Mouse (Mus musculus) gonadal fat pad, adult 2 months (tissue): ENCODE measurements around the gene Cntnap2. TPM values are rescaled to one million over a fixed set of nuclear protein-coding genes. Genes with fewer than 3 reads are reported as not detected.

Experiments
- DNase-seq: peaks from one replicate; pipeline ENCODE4 v3.0.0-alpha.2; 2012; ENCODE audit warnings: low read depth
- polyA plus RNA-seq: library from polyadenylated mRNA; depleted of rRNA; stranded (reverse); fragments of >200 nt; gene quantifications from 2 replicates; pipeline ENCODE4 v1.2.3, GENCODE M21; 2012

The Cntnap2 gene
- polyA plus RNA-seq, 1 experiment: 0.74 TPM

DNA sequence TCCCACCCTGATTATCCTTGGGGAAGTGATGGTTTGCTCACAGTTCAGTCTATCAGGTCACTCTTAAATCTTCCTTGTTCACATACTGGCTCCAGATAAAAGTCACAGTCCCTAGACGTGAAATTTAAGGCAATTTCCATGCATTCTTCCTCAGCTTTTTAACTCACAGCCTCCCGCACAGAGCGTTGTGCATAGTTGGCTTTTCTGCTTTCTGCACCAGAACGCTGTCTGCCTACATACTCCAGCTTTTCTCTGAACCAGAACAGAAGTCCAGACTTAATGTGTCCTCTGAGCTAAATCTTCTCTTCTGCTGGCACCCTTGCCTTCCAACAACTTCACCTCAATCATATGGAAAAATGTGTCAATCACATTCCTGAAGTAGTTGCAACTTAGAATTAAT is 1616.5 kb downstream of the Cntnap2 start:
- no peak for DNase-seq

DNA sequence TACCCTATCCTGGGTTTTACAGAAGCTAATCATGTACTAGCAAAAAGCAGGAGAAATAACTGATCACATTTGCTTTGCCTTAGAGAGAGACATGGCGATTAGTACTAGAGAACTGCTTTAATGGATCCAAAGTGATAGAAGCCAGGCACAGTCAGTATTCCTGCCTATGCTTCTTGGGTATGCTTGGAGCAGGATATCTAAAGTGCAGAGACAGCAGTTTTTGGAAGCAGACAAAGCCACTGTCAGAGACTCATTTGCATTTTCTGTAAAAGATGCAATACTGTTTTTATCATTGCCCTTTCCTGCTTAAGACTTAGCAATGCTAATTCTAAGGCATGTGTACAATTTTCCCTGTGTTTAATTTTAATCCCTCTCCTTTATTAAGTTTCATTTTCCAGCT is 1637.0 kb downstream of the Cntnap2 start:
- DNase-seq: no peak

DNA sequence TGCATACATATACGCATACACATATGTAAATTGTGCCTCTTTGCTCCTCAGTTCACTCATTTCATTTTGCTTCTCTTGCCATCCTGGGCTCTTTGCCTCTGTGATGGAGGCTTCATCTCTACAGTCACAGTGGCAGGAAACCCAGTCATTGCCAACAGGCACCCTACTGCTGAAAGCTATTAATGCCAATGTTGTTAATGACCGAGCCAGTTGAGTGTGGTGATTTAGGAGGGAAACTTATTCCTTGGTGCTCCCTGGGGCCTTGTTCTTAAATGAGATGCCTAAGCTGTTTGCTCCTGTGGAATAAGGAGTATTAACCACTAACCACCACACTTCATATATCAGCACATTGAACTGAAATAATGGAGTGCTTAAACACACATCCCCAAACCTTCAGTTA is 1640.2 kb downstream of the Cntnap2 start:
- DNase-seq: no peak

DNA sequence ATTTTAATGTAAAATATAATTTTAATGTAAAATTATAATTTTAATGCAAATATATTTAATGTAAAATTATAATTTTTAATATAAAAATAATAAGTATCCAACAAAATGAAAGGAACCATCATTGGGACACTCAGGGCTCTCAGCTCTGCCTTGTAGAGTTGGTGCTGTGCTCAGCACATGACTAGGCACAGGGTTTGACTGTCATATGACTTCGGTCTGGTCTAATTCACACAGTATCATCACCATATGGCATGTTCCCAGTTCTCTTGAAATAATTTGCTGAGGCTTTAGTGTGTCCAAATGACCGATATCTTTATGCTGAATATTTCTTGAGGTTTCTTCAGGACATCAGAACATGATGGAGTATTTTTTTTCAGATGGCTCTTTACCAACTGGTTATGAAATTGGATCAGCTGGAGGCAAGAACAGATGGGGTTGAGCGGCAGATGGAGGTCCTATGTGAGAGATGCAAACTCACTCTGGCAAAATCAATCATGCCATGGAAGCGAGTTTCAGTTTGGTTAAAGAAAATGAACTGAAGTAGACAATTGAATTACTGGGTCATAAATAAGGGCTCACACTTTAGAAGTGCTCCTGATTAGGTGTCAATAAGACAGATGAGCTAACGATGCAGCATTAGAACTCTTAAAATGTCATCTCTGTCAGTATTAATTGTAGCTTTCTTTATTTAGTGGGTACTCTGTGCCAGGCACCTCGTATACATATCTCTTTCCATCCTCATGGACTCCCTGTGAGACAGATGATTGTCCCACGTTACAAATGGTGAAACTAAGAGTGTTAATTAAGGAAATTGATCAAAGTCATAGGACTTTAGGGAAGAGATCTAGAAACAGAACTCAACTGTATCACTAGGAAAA is 1645.4 kb downstream of the Cntnap2 start:
- no peak for DNase-seq

DNA sequence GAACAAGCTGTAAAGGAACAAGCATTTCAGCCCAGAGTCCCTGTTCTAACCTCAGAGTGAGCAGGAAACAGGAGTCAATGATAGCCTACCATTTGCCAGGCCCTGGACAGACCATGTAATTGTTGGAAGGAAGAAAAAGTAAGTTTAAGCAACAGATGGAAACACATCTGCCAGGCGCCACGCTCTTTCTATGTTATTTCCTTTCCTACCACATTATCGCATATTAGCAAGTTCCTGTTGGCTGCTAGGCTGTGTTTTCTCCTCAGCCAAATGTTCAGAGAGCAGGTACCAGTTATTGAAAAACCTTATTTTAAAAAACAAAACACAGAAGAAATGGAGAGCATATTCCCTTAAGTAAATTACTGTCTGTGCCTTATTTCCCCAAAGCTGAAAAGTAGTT is 1646.8 kb downstream of the Cntnap2 start:
- no peak for DNase-seq

DNA sequence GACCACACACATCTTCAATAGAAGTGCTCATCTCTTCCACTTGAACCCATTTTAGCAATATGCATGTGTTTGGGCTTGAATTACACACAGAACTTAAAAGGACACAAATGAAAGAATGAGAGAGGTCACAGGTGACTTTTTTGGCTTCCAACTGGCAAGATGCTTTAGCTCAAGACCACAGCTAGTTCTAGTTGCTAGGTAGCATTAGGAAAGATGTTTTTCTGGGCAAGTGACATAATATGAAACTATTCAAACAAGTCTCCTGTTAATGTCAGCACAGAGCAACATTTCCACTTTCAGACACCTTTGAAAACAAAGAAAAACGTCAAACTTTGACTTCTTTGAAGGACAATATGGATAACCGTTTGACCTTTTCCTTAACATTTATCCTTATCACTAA is 1657.4 kb downstream of the Cntnap2 start:
- no peak for DNase-seq

DNA sequence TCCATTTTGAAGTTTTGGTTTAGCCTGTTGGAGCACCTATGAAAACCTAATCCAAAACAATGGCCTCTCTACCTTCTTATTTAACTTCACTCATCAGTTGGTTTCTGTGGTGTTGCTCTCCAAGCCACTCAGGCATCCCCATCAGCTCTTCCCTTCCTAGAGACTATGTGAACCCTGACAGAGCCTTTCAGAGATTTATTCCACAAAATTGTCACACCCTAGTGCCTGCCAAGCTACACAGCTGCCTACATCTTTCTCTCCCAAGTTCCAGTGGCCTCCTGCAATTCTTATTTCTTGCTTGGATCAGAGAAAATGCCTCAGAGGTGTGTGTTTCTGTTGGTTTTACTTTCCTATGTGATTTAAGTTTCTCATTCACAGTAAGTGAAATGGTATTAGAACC is 1674.6 kb downstream of the Cntnap2 start:
- no peak for DNase-seq

DNA sequence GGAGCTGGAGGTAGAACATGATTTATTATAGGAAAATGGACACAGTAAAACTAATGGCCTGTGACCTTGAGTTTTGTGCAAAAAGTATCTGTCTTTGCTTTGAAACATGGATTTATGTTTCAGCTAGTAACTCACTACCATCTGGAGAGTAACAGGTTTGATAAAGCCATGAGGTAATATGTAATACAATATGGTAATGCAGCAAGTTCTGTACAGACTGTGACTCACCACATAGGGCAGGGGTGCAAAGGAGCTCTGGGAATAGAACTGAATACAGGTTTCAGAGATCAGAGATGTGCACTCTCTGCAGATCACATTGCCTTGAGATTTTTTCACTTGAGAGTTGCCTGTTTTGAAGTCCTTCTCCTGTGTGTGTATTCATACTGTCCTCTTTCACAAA is 1689.3 kb downstream of the Cntnap2 start:
- DNase-seq: no peak

DNA sequence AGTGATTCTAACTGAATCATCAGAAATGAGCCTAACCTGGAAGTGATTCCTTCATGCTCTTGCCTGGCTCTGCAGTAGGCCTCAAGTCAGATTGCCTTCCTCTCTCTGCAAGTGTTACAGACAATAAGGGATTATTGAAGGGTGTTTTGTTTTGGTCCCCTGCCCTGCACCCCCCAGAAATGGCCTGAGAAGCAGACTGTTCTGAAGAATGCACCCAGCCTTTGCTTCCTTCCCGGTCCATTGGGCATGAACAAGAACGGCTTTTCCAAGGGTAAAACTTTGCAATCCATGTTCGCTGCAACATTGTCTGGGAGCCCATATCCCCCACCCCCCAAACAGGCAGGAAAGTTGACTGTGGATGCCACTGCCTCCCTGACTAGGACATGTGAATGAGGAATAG is 1704.3 kb downstream of the Cntnap2 start:
- no peak for DNase-seq

DNA sequence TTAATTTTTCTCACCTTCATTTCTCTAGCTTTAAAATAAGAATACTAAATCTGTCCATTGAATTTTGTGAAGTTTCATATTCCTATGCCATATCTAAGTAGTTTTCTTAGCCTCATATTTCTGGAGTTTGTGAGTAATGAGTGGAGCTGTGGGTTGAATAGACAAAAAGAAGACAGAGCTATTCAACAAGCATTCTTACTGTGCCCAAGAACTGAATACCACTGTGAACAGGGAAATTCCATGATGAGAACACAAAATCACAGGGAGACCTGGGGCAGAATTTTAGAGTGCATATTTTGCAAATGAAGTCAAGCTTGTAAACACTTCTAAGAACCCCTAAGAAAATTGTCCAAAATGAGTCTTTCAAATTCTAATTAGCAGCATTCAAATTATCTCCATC is 1715.4 kb downstream of the Cntnap2 start:
- DNase-seq: no peak

DNA sequence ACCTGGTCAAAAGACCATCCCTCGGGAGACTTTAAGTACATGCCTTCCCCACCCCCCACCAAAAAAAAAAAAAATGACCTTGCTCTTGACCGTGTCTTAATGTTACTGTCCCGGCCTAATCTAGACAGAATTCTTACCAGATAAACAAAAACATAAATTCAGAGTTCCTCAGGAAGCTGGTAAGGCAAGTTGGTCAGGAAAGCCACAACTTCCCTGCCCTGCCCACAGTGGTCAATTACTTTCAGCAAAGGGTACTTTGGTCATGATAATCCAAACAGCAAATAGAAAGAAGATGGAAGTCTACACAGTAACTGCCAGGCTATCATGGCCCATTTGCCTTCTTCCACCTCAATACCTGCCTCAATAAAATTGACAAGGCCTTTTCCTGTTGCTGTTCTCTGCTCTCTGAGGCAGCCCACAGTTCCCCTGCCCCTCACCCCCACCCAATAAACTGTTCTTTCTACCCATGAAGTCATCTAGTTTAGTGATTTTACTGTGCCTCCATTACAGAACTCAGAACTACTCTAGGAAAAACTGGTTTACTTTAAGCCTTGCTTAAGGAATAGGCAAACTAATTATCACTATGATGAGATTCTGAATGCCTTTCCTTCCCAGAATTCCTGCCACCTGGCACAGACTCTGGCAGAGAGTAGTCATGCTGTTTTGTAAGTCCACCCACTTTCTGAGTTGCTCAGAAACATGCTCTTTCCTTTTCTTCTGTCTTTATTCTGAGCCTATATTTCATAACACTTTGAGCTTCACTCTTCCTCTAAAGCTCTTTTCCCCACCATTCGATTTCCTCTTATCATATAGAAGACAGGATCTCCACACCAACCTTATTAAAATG is 1743.3 kb downstream of the Cntnap2 start:
- no peak for DNase-seq

DNA sequence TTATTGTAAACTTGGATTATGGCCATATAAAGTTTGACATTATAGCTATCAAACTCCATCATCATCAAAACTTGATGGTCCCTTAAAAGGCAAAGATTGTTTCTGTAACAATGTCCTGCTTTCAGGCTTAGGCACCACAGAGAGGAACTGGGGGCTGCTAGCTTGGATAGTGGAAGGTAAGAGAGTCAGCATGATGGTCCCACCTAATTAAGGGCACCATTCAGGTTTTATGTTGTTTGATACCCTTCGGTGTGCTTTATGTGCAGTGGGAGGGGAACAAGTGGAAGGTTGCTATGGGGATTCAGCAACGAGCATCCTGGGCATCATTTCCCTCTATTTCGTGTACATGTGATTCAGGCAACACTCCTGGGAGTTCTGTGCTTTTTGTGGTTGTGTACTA is 1797.5 kb downstream of the Cntnap2 start:
- no peak for DNase-seq

DNA sequence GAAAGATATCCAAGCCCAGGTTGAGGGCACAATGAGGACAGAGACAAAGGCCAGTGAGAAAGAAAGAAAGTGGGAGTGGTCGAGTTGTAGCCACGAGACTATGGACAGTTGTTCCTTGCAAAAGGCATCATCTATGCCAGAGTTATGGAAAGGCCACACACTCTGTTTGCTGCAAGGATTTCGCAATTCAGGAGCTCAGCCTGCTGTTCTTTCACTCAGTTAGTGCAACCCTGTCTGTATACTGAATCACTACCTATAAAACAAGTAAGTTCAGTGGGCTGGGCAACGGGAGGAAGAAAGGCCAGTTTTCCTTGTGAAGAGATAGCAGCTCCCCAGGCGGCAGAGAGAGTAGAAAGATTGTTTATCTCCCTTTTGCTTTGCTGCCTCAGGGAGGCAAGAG is 1801.9 kb downstream of the Cntnap2 start:
- peak; percentile 1 for DNase-seq

DNA sequence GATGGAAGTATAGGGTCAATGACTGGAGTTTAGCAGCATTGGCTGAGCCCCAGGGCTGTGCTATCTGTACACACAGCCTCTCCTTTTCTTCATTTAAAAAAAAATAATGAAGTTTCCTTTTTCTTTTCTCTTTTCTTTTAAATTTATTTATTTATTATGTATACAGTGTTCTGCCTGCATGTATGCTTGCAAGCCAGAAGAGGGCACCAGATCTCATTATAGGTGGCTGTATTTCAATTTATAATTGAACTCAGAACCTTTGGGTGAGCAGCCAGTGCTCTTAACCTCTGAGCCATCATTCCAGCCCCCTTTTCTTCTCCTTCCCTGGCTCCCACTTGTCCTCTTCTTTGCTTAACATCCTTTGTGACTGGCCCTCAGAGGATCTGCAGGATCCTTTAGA is 1807.2 kb downstream of the Cntnap2 start:
- DNase-seq: no peak

DNA sequence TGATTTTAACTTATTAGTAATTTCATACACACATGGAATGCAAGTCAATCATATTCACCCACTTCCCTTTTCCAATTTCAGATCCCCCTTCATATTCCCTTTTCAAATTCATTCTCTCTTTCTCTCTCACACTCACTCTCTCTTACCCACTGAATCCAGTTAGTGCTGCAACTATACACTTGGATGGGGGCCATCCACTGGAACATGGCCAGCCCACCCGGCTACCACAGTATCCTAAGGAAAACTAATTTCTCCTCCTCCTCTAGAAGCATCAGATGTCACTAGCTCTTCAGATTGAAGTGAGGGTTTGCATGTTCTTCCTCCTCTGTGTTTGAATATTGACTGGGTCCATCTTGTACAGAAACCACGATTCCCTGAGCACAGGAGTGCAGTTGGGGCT is 1827.1 kb downstream of the Cntnap2 start:
- no peak for DNase-seq

DNA sequence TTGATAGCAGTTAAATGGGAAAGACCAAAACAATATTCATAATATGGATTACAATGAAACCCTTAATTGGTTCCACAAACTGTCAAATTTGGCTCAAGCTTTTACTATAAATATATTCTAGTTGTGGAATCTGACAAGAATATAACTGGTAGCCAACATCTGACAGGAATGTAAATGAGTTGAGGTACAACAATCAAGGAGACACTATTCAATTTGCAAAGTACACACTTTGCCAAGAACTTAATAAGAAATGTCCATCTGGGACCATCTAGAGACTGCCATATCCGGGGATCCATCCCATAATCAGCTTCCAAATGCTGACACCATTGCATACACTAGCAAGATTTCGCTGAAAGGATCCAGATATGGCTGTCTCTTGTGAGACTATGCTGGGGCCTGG is 1850.0 kb downstream of the Cntnap2 start:
- DNase-seq: no peak

DNA sequence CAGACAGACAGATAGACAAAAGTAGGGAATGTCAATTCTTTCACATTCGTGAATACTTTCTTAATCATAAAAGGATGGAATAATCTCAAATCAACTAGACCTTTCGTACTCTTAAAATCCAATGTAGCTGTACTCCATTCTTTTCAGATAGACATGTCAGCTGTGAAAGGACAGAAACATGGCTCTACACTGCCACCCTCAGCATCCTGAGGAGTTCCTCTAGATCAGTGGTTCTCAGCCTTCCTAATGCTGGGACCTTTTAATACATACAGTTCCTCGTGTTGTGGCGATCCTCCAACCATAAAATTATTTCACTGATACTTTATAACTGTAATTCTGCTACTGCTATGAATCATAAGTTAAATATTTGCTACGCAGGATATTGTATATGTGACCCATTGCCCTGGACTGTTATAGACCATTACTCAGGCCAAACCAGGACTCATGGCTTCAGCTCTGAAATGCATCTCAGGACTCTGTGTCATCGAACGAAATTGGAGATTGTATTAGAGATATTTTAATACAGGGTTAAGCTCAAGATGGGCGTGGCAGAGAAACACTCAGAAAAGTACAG is 1859.6 kb downstream of the Cntnap2 start:
- DNase-seq: no peak

DNA sequence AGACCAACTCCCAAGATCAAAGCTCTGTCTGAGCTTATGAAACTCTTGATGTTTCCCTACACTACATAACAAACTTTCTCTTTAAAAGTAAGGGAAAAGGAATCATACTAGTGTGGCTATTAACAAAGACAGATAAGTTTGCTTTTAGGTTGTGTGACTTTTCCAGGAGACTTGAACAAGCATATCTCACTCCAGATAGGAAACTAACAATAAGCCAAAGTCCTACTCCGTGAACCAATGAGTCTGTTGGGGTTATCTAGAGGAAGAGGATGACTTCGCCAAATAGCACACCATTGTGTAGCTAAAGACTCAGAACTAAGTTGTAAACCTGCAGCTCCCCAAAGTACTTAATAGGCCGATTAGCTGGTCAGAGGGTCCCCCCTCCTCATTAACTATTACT is 1860.8 kb downstream of the Cntnap2 start:
- DNase-seq: no peak

DNA sequence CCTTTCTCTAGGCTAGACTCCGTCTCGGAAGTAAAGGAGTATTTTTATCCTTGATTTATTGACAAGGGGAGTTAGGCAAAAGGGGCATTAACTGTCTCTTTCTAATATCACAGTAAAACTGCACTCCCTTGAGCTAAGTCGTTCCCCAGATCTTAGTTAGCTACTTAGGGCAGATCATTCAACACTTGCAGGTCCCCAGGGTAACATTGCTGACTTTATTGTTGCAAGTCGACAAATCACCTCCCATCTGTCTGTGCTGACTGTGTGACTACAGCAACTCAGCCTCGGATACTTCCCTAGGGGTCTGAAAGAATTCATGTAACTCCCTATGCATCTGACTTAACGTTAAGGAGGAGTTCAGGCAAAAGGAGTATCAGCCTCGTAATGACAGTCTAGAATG is 1865.6 kb downstream of the Cntnap2 start:
- DNase-seq: no peak

DNA sequence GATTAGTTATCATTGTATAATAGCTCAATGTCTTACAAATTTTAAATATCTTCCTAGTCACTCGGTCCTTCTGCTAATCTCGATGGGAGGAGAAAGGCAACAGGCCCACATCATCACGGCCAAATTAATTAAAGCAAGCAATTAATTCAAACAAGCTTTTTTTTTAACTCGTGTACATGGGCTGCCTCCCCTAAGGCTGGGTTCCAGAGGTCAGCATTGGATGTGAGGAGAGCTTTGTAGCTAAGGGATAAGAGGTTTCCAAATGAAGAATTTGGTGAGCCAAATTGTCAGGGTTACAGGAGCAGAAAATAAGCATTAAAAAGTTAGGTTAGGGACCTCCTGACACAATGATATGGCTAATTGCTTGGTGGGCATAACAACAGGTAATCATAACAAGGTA is 1886.5 kb downstream of the Cntnap2 start:
- DNase-seq: no peak

DNA sequence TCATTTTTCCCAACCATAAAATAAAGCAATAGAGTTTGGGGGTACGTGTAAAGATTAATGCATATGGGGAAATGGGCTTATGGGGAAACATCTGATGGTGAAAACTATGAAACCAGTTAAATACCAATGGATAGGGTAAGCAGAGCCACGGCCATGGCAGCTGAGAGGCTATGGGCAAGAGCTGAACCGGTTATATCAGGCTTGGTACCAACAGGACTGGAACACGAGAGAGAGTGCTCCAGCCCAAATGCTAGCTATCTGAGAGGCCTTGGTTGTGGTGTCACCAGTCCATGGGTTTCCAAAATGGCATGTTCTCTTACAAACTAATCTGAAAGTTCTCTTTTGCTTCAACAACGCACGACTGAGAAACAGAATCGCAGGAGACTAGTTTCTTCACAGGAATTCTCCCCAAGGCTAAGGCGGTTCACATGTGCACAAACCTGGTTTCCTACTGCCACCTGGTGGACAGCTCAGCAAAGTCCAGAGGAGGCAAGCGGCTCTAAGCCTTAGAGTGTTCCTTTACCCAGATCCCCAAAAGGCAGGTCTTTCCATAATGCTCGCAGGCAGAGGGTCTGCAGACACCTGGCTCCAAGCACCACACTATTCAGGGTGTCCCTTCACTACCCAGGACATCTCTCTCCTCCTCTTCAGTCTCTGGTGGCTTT is 1902.0 kb downstream of the Cntnap2 start:
- DNase-seq: no peak

DNA sequence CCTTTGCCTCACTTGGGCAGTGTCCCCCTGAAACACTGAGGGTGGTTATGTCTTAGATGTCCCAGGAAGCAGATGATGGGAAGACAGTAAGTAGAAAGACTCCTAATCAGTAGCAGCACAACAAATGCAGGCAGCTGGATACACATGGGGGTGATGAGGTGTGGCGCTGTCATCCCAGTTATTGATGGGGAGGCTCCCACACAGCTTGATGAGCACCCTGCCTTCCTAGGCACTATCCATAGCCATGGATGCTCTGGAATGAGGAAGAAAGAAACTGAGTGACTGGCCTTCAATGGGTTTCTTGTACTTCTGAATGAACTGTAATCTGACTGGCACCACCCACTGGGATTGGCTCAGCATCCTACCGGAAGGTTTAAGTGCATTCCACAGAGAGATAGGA is 1904.1 kb downstream of the Cntnap2 start:
- no peak for DNase-seq
